Mouse (Mus musculus) liver, postnatal 0 days (tissue): ENCODE data around the gene Dsp. TPM values are rescaled to one million over a fixed set of nuclear protein-coding genes. Genes with fewer than 3 reads are reported as not detected.

Experiments used
- ATAC-seq: fragments of 200-750 bp; cut with Nextera tagmentation; 2 replicates; pipeline ENCODE4 v1.8.0; 2017; ENCODE audit warnings: mild to moderate bottlenecking, moderate library complexity
- DNase-seq: peaks from one replicate; pipeline ENCODE4 v3.0.0-alpha.2; 2016
- H3K27ac ChIP-seq: fragments of 300-500 bp; sonication (generic); 2 replicates; pipeline ENCODE4 v1.5.1; 2014; ENCODE audit warnings: antibody characterized with exemption, moderate library complexity, mild to moderate bottlenecking, low read depth
- H3K27me3 ChIP-seq: fragments of 300-500 bp; sonication (generic); 2 replicates; pipeline ENCODE4 v1.6.1; 2014; ENCODE audit warnings: low read length, control low read depth, mixed read lengths; ENCODE audit not compliant: insufficient read depth
- H3K36me3 ChIP-seq: fragments of 300-500 bp; sonication (generic); replicated peaks from 2 replicates; pipeline ENCODE4 v1.6.1; 2014; ENCODE audit warnings: mild to moderate bottlenecking, control low read depth, low read length, moderate library complexity, mixed read lengths; ENCODE audit not compliant: insufficient read depth
- H3K4me1 ChIP-seq: fragments of 300-500 bp; sonication (generic); 2 replicates; pipeline ENCODE4 v1.6.1; 2014; ENCODE audit warnings: antibody characterized with exemption, mild to moderate bottlenecking, control low read depth; ENCODE audit not compliant: insufficient read depth
- H3K4me2 ChIP-seq: fragments of 300-500 bp; sonication (generic); 2 replicates; pipeline ENCODE4 v1.6.1; 2014; ENCODE audit warnings: low read depth, mild to moderate bottlenecking, low read length, moderate library complexity, mixed read lengths
- H3K4me3 ChIP-seq: fragments of 300-500 bp; sonication (generic); 2 replicates; pipeline ENCODE4 v1.5.1; 2014; ENCODE audit warnings: low read depth, low read length
- H3K9ac ChIP-seq: fragments of 300-500 bp; sonication (generic); replicated peaks from 2 replicates; pipeline ENCODE4 v1.6.1; 2014; ENCODE audit warnings: mild to moderate bottlenecking, moderate library complexity
- H3K9me3 ChIP-seq: fragments of 300-500 bp; sonication (generic); 2 replicates; pipeline ENCODE4 v1.6.1; 2016; ENCODE audit warnings: mild to moderate bottlenecking, control low read depth, low read length, mixed read lengths
- CTCF ChIP-seq: sonication (generic); IDR thresholded peaks from 2 replicates; pipeline ENCODE4 v1.5.1; 2016; ENCODE audit warnings: antibody characterized with exemption, low read depth
- EP300 ChIP-seq: IDR thresholded peaks from 2 replicates; pipeline ENCODE4 v1.6.1; 2016; ENCODE audit warnings: antibody characterized with exemption, low read depth, mild to moderate bottlenecking
- WGBS: fragments of 180-500 bp; shearing (Covaris S2); extraction: QIAGEN DNeasy Blood & Tissue Kit; methylation state at CpG from one replicate; pipeline ENCODE4 v1.1.7; 2014; ENCODE audit not compliant: insufficient replicate concordance; 5-methylcytosine and 5-hydroxymethylcytosine counted together
- polyA plus RNA-seq: library from polyadenylated mRNA; unstranded; fragments of >200 nt; fragmentation: Nextera tagmentation; extraction: Ambion mirVana; gene quantifications from 2 replicates; pipeline ENCODE4 v1.2.1, GENCODE M21; 2015

The Dsp gene
- polyA plus RNA-seq, 1 experiment from 2014 or later: 1.9 TPM

DNA sequence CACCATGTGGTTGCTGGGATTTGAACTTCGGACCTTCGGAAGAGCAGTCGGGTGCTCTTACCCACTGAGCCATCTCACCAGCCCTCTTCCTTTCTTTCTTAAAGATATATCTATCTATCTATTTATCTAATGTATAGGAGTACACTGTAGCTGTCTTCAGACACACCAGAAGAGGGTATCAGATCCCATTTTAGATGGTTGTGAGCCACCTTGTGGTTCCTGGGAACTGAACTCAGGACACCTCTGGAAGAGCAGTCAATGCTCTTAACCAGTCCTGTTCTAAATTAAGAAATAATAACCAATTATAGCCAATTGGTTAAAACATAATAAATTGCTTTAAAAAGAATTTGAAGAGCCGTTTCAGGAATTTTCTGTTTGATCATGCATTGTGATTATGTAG lies 53.1 kb downstream of the Dsp start:
- H3K4me2 ChIP-seq: peak overlapping the region; percentile 87
- no peaks in the 10 kb centered on the region for H3K9me3 ChIP-seq
- H3K4me3 ChIP-seq: peak overlapping the region; percentile 82
- H3K27me3 ChIP-seq: no peaks in the 10 kb centered on the region
- H3K36me3 ChIP-seq: peaks cover 3% of the 10 kb centered on the region
- 55% methylated on average over 4 of the region's 4 CpGs for WGBS
- ATAC-seq (no peak), DNase-seq (no peak)
- H3K9ac ChIP-seq: no peak overlapping the region
- TF ChIP-seq EP300: no peak
- TF ChIP-seq CTCF: no peak
- peaks cover 21% of the 10 kb centered on the region for H3K4me1 ChIP-seq
- H3K27ac ChIP-seq: no peak overlapping the region

DNA sequence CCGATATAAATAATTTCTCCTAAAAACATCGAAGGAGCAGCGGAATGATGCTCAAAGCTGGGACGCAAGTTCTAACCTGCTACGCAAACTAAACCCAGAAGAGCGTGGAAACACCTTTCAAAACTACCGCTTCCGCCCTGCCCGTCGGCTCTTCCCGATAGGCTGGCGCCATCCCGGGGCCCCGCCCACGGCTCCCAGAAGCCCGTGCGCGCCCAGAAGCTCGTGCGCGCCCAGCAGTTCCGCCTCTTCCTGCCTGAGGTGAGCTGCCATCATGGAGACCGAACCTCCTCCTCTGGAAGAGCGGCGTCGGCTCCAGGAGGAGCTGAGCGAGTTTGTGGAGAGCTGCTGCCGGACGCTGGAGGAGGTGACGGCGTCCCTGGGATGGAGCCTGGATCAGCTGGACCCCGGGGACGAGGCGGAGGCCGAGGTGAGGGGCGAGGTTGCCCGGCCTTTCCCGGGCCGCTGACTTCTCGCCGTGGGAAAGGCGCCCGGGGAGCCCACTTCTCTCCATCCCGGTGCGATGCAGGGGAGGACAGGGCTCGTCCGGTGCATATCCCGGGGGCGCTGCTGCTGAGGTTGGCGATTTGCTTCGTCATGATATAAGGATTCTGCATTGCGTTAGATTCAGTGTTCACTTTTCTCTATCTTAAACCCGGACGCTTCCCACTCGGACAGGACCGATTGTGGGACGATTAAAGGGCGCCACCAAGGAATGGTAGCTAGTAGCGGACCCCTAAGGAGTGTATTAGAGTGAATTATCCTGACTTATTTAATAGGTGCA lies 53.8 kb downstream of the Dsp start, which contains the start of gene Snrnp48:
Gene Snrnp48 (plus strand): TSS at position 237 of the 781 bp plus-strand sequence.
- H3K27ac ChIP-seq: peak within 1 kb of the TSS; percentile 83
- peak within 1 kb of the TSS; percentile 87 for H3K4me2 ChIP-seq
- WGBS: under 1% methylated on average over 59 of the region's 59 CpGs
- peaks cover 21% of the 10 kb centered on the region for H3K4me1 ChIP-seq
- TF ChIP-seq CTCF (peak; percentile 9; the same call in 1 of the 2 replicates), EP300 (no peak)
- H3K4me3 ChIP-seq: peak within 1 kb of the TSS; percentile 82
- H3K27me3 ChIP-seq: no peaks in the 10 kb centered on the region
- no peaks in the 10 kb centered on the region for H3K9me3 ChIP-seq
- DNase-seq (peak; percentile 93), ATAC-seq (peak; percentile 100)
- H3K36me3 ChIP-seq: peaks cover 6% of the 10 kb centered on the region
- H3K9ac ChIP-seq: peak within 1 kb of the TSS; percentile 86

DNA sequence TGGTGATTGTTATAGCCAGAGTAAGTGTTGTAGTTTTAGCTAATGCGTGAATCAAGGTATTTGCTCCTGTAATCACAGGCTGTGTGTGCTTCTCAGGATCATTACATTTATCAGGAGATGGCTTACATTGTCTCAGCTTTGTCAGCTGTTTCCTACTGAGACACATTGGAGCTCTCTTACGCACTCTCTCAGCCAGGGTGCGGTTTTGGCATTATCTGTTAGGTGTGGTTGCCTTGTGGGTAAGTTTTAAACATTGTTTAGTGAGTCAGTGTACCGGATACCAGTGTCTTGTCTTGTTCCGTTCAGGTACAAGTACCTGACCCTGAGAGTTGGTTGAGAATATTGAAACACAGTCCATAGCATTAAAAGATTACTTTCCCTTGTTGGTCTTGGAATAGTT lies 60.0 kb downstream of the Dsp start:
- H3K27ac ChIP-seq: no peak overlapping the region
- WGBS: 64% methylated on average over 5 of the region's 5 CpGs
- DNase-seq: no peak

DNA sequence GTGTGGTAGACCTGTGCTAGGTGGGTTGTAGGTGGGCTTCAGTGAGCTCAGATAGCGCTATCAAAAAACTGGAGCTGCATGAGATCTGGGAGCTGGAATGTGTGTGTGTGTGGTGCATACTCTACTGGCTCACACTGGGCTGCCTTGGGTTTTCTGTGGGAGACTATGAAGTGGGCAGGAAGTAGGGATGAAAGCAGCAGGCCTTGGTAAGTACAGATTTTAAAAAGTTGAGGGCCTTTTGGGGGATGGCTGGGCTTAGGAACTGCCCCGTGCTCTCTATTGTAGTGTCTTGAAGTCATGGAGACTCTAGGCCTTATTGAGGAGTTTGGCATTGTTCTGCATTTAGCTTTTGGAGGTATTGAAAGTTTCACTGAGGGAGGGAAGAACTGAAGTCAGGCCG lies 67.6 kb downstream of the Dsp start:
- Histone ChIP-seq H3K4me2 (no peak overlapping the region), H3K36me3 (peaks cover 78% of the 10 kb centered on the region), H3K9ac (no peak overlapping the region), H3K27me3 (no peaks in the 10 kb centered on the region), H3K9me3 (no peaks in the 10 kb centered on the region), H3K4me3 (no peak overlapping the region), H3K4me1 (no peaks in the 10 kb centered on the region), H3K27ac (no peak overlapping the region)
- DNase-seq (no peak), ATAC-seq (no peak)
- WGBS: 88% methylated on average over 3 of the region's 3 CpGs
- TF ChIP-seq CTCF (no peak), EP300 (no peak)

More for the DNA sequence above, 60.0 kb downstream of the Dsp start:
- peaks cover 16% of the 10 kb centered on the region for H3K4me1 ChIP-seq
- no peak overlapping the region for H3K9ac ChIP-seq
- TF ChIP-seq EP300 (no peak), CTCF (no peak)
- H3K4me2 ChIP-seq: no peak overlapping the region
- H3K9me3 ChIP-seq: no peaks in the 10 kb centered on the region
- no peak for ATAC-seq
- H3K27me3 ChIP-seq: no peaks in the 10 kb centered on the region
- peaks cover 48% of the 10 kb centered on the region for H3K36me3 ChIP-seq
- H3K4me3 ChIP-seq: no peak overlapping the region

DNA sequence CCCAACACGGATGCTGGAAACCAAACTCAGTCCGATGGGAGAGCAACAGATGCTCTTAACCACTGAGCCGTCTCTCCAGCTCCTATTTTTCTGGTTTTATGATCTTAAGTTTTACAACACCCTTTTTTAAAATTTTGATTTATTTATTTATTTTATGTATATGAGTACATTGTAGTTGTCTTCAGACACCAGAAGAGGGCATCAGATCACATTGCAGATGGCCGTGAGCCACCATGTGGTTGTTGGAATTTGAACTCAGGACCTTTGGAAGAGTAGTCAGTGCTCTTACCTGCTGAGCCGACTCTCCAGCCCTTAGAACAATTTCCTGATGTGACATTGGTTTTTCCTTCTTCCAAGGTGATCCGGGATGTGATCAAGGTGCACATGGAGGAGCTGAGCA lies 69.2 kb downstream of the Dsp start:
- Histone ChIP-seq H3K4me1 (no peaks in the 10 kb centered on the region), H3K27me3 (no peaks in the 10 kb centered on the region), H3K4me3 (no peak overlapping the region), H3K36me3 (peaks cover 83% of the 10 kb centered on the region), H3K9ac (no peak overlapping the region), H3K4me2 (no peak overlapping the region), H3K9me3 (no peaks in the 10 kb centered on the region), H3K27ac (no peak overlapping the region)
- ATAC-seq (no peak), DNase-seq (no peak)
- 85% methylated on average over 6 of the region's 6 CpGs for WGBS
- TF ChIP-seq CTCF (peak; percentile 29; the same call in 1 of the 2 replicates), EP300 (no peak)

DNA sequence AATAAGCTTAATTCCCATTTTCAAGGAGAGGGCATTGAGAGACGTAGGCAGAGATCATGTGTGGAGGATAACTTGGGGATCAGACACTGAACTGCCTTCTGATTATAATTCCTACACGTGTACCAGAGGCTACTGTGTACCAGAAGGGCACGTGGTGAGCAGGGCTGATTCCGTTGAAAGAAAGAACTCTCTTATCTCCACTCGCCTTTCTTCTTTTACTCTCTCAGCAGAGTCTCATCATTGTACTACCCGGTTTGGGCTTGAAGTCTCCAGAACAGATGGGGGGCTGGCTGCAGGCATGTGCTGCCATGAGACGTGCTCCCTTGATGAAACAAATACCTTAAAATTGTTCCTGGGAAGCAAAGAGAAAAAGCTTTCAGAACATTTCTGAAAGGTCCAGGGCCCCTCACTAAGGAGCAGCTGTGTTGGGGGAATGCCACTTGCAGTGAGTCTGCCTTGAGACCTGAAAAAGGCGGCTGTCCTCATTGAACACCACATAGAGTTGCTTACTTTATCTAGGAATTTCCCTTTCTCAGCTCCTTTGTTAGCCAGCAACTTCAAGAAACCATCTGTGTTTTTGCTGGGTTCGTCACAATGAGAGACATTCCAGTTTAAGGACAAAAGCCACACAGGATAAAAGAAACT lies 79.2 kb downstream of the Dsp start:
- ATAC-seq: no peak
- 75% methylated on average over 9 of the region's 9 CpGs for WGBS
- no peak overlapping the region for H3K27ac ChIP-seq
- no peaks in the 10 kb centered on the region for H3K9me3 ChIP-seq
- no peak for DNase-seq
- no peaks in the 10 kb centered on the region for H3K4me1 ChIP-seq
- no peak overlapping the region for H3K9ac ChIP-seq
- H3K4me3 ChIP-seq: no peak overlapping the region
- TF ChIP-seq EP300 (no peak), CTCF (no peak)
- no peak overlapping the region for H3K4me2 ChIP-seq
- peaks cover 24% of the 10 kb centered on the region for H3K36me3 ChIP-seq
- no peaks in the 10 kb centered on the region for H3K27me3 ChIP-seq
